ENCODE assay signal across 29 mouse cellular contexts in genomic region chr14:62871431-62871830, GRCm38 (mm10). TPM values are rescaled to one million over a fixed set of nuclear protein-coding genes. Genes with fewer than 3 reads are reported as not detected.
DNase-seq lines count a peak whose midpoint lies in the region; ATAC-seq lines count a peak whose summit lies in the region.
"Had no signal": no experiment of that assay in that cellular context is flagged by ENCODE, and none has a peak within 500 bp of the region (broad histone marks: within the 10 kb centered on the region; RNA-seq: fewer than 3 reads in every experiment).

No protein-coding gene starts in this region.

- H3K27me3 ChIP-seq in heart, embryonic 13.5 days (replicated peaks), result no peaks in the 10 kb centered on the region
- H3K27me3 ChIP-seq: embryonic facial prominence, embryonic 13.5 days; hindbrain, embryonic 12.5 days; liver, embryonic 12.5 days; midbrain, embryonic 13.5 days; neural tube, embryonic 13.5 days had no signal

- no peak overlapping the region for H3K4me2 ChIP-seq in heart, embryonic 13.5 days
- H3K4me2 ChIP-seq: embryonic facial prominence, embryonic 13.5 days; hindbrain, embryonic 12.5 days; liver, embryonic 12.5 days; midbrain, embryonic 13.5 days; neural tube, embryonic 13.5 days had no signal

- no peak overlapping the region for H3K4me3 ChIP-seq in heart, embryonic 13.5 days
- H3K4me3 ChIP-seq: embryonic facial prominence, embryonic 13.5 days; erythroblast, embryonic 14.5 days; hindbrain, embryonic 12.5 days; liver, embryonic 12.5 days; midbrain, embryonic 13.5 days; neural tube, embryonic 13.5 days had no signal

- peaks cover 7% of the 10 kb centered on the region for H3K36me3 ChIP-seq in heart, embryonic 13.5 days
- H3K36me3 ChIP-seq: G1E; liver, embryonic 12.5 days; midbrain, embryonic 13.5 days had no signal

- peaks cover 6% of the 10 kb centered on the region for H3K9me3 ChIP-seq in heart, embryonic 13.5 days
- H3K9me3 ChIP-seq: G1E; hindbrain, embryonic 12.5 days; liver, embryonic 12.5 days had no signal

- 65% methylated on average over 5 of the region's 5 CpGs for WGBS in heart, embryonic 13.5 days

- DNase-seq in heart, adult 11 months, result peak; percentile 59
- DNase-seq in heart, postnatal 25 days (ENCODE audit: low spot score), result no peak
- DNase-seq in heart, adult 8-10 months (ENCODE audit: low spot score), result no peak
- DNase-seq in thymus, postnatal 25 days, result peak; percentile 36
- no peak for DNase-seq in thymus, adult 18-20 months
- no peak for DNase-seq in urinary bladder, postnatal 4 days (ENCODE audit: low spot score in 2 of 2)
- DNase-seq: cerebellum, adult 11-12 months; cerebellum, adult 9-11 months; forebrain, postnatal 0 days; gastrocnemius, postnatal 10 days; kidney, adult 8-10 months; kidney, postnatal 4 days; layer of hippocampus, postnatal 36 days; left cerebral cortex, postnatal 4 days; liver, postnatal 0 days; lung, postnatal 36 days; right cerebral cortex, postnatal 4 days had no signal

- H3K4me1 ChIP-seq in heart, embryonic 13.5 days, result peaks cover 28% of the 10 kb centered on the region

- H3K9ac ChIP-seq in heart, embryonic 13.5 days, result no peak overlapping the region
- H3K9ac ChIP-seq: embryonic facial prominence, embryonic 13.5 days; forebrain, postnatal 0 days; hindbrain, embryonic 12.5 days; liver, embryonic 12.5 days; liver, postnatal 0 days; midbrain, embryonic 13.5 days; neural tube, embryonic 13.5 days had no signal

- intact Hi-C loops in heart, postnatal 25 days (cut with DNase I), result no loop called here

- no peak for ATAC-seq in heart, embryonic 13.5 days (ENCODE audit: extremely low read depth, insufficient number of reproducible peaks, low FRiP score, low TSS enrichment)
- ATAC-seq: forebrain, postnatal 0 days; hindbrain, postnatal 0 days; intestine, embryonic 16.5 days; liver, embryonic 12.5 days; liver, postnatal 0 days; midbrain, embryonic 13.5 days had no signal

- peak overlapping the region; percentile 6; the same call in 1 of the 2 replicates for H3K27ac ChIP-seq in heart, embryonic 13.5 days (replicated peaks)
- H3K27ac ChIP-seq: embryonic facial prominence, embryonic 13.5 days; hindbrain, embryonic 12.5 days; hindbrain, postnatal 0 days; kidney, postnatal 0 days; liver, embryonic 12.5 days; midbrain, embryonic 13.5 days; neural tube, embryonic 13.5 days; stomach, postnatal 0 days had no signal

RNA-seq across cellular contexts. Expression of gene Wdfy2, which starts 34.0 kb away (rescaled TPM):
- 1 to 10 TPM; 6.8 to 7.7 TPM for total RNA-seq in heart, postnatal 25 days (2021)
- polyA plus RNA-seq in heart, embryonic 13.5 days (2015; fragmentation: Nextera tagmentation; extraction: Ambion mirVana), result 3.7 and 4.0 TPM in 2 replicates
- total RNA-seq in heart, adult 8-10 months (2022), result 1 to 10 TPM; 5.8 to 7.2 (median 6.1) TPM

Comparison
In these comparisons a context has a peak if more than half of its experiments do, and no peak if none do; other contexts are left out.
1. DNase-seq: peak in heart, adult 11 months (single experiment) and thymus, postnatal 25 days (single experiment); none in heart, postnatal 25 days (single experiment), heart, adult 8-10 months (single experiment), thymus, adult 18-20 months (0 of 2) and urinary bladder, postnatal 4 days (0 of 2).